Mouse (Mus musculus): ENCODE results near the gene Emilin2.

DNA sequence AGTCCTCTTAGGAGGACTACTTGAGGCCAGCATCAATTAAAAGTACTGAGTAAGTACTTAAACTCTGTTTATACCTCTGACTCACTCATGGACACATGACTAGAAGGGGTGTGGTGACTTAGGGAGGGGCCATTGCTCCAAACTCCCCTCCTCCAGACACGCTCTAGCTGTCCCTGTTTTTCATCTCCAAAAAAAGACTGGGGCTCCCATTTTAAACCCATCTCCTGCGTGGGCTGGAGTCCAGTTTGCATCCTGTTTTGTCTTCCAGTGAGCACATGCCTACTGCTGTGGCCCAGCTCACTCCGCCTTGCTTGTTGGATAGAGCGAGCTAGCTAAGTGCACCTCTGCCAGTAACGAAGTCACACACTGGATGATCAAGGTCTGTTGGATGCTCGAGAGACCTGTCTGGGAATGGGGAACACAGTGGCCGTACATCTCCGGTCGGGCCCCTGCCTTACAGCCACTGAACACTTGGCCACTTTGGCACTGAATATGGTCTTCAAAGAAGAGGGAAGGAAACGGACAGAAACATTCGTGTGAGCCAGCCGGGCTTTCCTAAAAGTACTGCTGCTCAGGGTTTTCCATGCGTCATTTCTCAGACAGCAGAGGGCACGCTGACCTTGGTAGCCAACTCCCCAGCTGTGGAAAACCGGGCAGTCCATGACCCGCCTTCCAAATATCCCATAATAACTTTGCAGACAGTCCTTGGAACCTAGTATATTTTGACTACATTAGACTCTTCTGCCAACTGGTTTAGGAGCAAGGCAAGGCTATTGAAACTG, 60.8 kb downstream of the Emilin2 start:
- TF ChIP-seq CTCF (conservative IDR thresholded peaks at IDR 0.05; ENCODE audit: insufficient read depth, insufficient read length, low read depth, low read length) (no peak), POLR2A (IDR thresholded peaks at IDR 0.05; ENCODE audit: low read depth, low read length) (no peak)

All from kidney, adult 2 months (tissue).